Mouse (Mus musculus) thymus, adult 2 months (tissue): ENCODE data around the gene Arf4.

Source experiments
- CTCF ChIP-seq: fragments of 200-500 bp; IDR thresholded peaks from 2 replicates; pipeline ENCODE4 v1.5.1; 2012; ENCODE audit warnings: mild to moderate bottlenecking, control low read depth, low read length, moderate library complexity, borderline replicate concordance; ENCODE audit not compliant: control insufficient read depth, poor library complexity, insufficient read depth; ENCODE audit errors: extremely low read depth
- POLR2A ChIP-seq: fragments of 200-500 bp; IDR thresholded peaks from 2 replicates; pipeline ENCODE4 v1.6.1; 2012; ENCODE audit warnings: mild to moderate bottlenecking, low read length, control low read depth, moderate library complexity; ENCODE audit not compliant: control insufficient read depth, poor library complexity, insufficient read depth; ENCODE audit errors: extremely low read depth

DNA sequence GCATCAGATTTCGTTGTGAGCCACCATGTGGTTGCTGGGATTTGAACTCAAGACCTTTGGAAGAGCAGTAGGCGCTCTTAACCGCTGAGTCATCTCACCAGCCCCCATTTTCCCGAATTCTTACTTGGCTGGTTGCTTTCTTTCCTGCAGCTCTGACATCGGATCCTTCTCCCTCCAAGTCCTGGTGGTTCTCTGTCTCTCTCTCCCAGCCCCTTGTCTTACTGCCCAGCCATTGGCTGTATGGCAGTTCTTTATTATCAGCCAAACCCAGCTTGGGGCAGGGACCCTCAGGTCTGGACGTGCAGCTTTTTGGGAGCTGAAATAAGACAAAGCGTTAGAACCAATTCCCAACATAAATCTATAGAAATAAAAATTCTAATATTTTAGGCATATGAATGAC lies 42.7 kb upstream of the Arf4 start:
- TF ChIP-seq CTCF: no peak
- TF ChIP-seq POLR2A: no peak
